Mouse (Mus musculus) left cerebral cortex, postnatal 25 days (tissue): ENCODE results near the gene Cyp51. TPM values are rescaled to one million over a fixed set of nuclear protein-coding genes. Genes with fewer than 3 reads are reported as not detected.

Experiments used
- DNase-seq, 2 experiments: peaks; one replicate each; pipeline ENCODE4 v3.0.0; 2022; ENCODE audit warnings: low spot score in 2 of 2, mixed read lengths in 1 of 2
- intact Hi-C: fragments of 180-260 bp; cut with DNase I; formaldehyde crosslinking; loops from one replicate; pipeline ENCODE4 v1.15.1; 2025
- total RNA-seq, 2 experiments: library from RNA; stranded (reverse); gene quantifications; 2 replicates each; pipeline ENCODE4 v1.2.3; 2021

The Cyp51 gene
- total RNA-seq, 2 experiments from 2014 or later: 52.9 to 54.6 TPM

DNA sequence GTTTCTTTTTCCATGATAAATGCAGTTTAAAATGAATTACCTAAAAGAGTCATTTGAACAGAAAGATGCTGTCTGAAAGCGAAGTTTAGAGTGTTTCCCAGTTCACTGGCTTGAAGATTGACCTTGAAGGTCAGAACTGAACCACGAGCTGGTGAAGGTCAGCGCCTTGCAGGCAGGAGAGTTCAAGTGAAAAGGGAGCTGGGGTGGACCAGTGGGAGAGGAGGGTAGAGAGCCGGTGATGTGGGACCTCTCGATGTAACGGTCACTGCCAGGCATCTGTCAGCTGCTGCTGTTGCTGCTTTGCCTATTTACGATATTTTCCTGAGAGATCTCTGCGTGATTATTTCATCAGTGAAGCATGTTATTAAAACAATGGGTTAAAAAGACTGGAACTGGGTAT lies 65.2 kb downstream of the Cyp51 start:
- intact Hi-C loops: no loop called here
- DNase-seq: no peak

DNA sequence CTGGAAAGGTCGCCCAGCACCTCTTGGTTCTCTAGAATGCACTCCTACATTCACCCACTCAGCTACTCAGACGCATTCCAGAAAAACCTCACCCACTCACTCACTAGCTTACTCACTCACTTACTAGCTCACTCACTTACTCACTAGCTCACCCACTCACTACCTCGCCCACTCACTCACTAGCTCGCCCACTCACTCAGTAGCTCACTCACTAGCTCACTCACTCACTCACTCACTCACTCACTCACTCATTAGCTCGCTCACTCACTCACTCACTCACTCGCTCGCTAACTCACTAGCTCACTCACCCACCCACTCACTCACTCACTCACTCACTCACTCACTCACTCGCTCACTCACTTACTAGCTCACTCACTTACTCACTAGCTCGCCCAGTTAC lies 67.9 kb downstream of the Cyp51 start:
- DNase-seq: no peak
- intact Hi-C loops: no loop called here

DNA sequence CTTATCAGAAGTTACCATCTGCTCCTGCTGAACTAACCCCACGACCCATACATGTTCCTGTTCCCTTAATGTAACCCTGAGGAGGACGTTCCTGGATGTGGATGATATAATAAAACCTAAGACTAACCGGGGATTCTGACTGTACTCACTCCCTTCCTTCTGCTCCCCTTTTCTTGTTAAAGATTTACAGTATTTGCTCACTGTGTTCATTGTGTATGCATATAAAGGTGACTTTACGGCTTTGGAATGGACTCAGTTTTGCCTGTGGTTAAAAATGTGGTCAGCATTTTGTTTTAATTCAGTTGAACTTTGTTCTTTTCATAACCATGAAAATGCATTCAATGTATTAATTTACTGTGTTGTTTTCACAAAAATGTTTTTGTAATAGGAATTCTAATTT lies 72.7 kb downstream of the Cyp51 start:
- DNase-seq: no peak
- intact Hi-C loops: no loop called here

Other genes starting within 250 kb of the Cyp51 start
- 1 to 10 TPM; 8.4 to 9.1 TPM for gene Mterf1a, start 210.8 kb downstream of the Cyp51 start, total RNA-seq
- 100 to 1,000 TPM in 1 of 2 experiments, 10 to 100 TPM in 1; 74.1 to 102 TPM for gene Akap9, start 176.7 kb downstream of the Cyp51 start, total RNA-seq
- 1 to 10 TPM; 5.9 to 6.8 TPM for gene Mterf1b, start 87.6 kb upstream of the Cyp51 start, total RNA-seq